Mouse (Mus musculus) frontal cortex, postnatal 10 days (tissue): Measurements from ENCODE around the gene Ints4.

Source experiments
- DNase-seq, 2 experiments: peaks; one replicate each; pipeline ENCODE4 v3.0.0; 2022; ENCODE audit warnings: low spot score in 2 of 2, mixed read lengths in 1 of 2

Ints4 gene

DNA sequence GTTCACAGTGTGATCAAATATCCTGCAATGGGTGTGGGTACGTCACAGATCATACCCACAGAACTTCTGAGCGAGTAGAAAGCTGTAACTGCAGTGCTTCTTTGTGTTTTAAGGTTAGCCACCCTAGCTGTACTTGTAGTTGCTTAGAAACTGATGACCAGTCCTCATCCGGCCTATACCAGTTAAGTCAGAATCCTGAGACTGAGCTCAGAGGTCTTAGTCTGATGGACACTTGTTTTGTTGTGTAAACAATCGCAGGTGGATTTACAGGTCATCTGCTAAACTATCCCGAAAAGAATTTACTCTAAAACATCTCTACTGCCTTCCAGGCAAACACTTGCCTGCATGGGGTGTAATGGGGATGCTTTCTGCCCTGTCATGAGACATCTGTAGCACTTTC is 55.8 kb downstream of the Ints4 start:
- no peak for DNase-seq

DNA sequence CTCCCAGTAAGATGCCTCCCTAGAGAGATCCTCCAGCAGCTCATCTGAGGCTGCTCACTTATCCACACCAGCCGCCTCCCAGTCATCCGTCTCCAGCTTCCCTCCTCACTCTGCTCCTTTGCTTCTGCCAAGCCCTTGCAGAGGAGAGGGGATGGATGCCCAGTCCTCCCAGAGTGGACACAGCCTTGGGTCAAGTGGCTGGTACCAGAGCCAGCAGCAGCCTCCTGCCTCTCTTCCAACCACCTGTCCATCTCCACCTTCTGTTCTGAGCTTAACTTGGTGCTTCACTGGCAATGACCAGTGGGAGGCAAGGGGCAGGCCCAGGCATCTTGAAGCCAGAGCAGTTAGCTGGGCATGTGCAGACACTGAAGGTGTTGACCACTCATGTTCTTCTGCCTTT is 65.7 kb downstream of the Ints4 start:
- no peak for DNase-seq

- no peak for DNase-seq
These were observed 68.5 kb downstream of the Ints4 start for GRCm38 (mm10) chr7:97549301-97549700.

GRCm38 (mm10) chr7:97550673-97551072 is 69.9 kb downstream of the Ints4 start:
- no peak for DNase-seq

GRCm38 (mm10) chr7:97563576-97563975 is 82.8 kb downstream of the Ints4 start:
- no peak for DNase-seq

DNA sequence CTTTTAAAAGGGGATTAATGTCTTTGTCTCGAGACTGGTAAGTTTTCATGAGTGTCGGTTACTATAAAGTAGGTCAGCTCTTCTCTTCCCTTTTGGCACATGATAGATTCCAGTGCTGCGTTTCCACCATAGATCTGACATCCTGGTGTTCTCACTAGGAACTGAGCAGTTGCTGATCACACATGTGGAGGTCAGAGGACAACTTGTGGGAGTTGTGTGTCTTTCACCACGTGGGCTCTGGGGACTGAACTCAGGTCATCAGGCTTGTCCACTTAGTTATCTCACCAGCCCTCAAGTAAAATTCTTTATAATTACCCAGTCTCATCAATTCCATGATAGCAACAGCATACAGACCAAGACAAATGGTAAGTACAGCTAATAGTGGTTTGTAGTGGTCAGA is 88.6 kb downstream of the Ints4 start:
- no peak for DNase-seq

GRCm38 (mm10) chr7:97570389-97570788 is 89.6 kb downstream of the Ints4 start:
- no peak for DNase-seq

DNA sequence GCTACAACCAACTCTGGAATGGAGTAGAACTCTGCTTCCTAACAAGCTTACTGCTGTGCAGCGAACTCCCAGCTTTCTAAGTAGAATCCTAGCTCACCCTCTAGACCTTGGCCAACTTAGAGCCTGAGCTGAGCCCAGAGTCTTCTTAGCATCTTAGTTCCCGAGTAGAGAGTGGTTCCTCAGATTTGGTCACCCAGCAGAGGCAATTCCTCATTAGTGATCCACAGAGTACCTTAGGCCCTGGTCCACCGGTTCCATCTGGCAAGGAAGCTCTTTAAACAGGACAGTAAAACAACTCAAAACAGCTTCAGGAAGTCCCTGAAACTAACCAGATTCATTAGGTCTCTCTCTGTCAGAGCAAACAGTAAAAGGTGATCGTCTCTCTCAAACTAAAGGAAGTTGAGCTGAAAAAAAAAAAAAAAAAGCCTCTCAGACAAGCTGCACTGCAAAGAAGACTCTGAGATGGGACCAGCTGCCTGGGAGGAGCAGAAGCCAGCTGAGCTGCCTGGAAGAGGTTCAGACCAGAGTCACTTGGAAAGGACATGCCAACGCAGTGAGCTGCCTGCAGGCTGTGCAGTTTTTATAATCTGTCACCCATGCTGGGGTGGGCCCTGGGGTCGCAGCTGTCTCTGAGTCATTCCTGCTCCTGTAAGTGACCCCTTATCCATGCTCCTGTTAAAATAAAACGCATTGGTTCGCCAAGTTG is 97.8 kb downstream of the Ints4 start:
- peak; percentile 24 to 58 for DNase-seq

- peak; percentile 91 to 94 for DNase-seq
These were observed 98.6 kb downstream of the Ints4 start, which contains the start of the genes Aamdc and Rsf1 for GRCm38 (mm10) chr7:97579067-97579975. Gene Aamdc, minus strand, starts transcription at chr7:97579497. Gene Rsf1, plus strand, starts transcription at chr7:97579889.

GRCm38 (mm10) chr7:97579976-97580842 is 99.5 kb downstream of the Ints4 start:
- DNase-seq: peak; percentile 44 to 57

GRCm38 (mm10) chr7:97580843-97581214 is 100.1 kb downstream of the Ints4 start:
- DNase-seq: peak; percentile 75 to 78

DNA sequence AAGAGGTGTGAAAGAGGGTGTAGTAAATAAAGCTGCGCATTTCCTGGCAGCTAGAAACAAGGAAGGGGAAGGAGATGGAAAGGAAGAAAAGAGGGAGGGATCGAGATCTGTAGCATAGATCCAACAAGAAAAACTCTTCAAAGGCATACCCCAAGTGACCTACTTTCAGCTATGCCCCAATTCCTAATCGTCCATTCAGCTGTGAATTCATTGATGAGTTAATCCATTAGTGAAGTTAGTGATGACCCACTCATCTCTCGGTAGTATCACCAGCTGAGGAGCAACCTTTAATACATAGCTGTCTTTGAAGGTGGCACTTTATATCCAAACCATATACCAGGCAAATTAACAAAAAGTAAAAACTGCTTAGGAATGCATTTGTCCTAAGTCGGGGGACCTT is 107.8 kb downstream of the Ints4 start:
- no peak for DNase-seq

GRCm38 (mm10) chr7:97590488-97590887 is 109.7 kb downstream of the Ints4 start:
- no peak for DNase-seq
